Mouse (Mus musculus) hindbrain, embryonic 15.5 days (tissue): ENCODE results near the gene Il17a. TPM values are rescaled to one million over a fixed set of nuclear protein-coding genes. Genes with fewer than 3 reads are reported as not detected.
"Not testable (repeated sequence)": the region's sequence is repeated elsewhere in the genome, so short reads cannot be mapped to it uniquely, and the experiment has no call there.

ENCODE experiments used
- ATAC-seq: fragments of 200-750 bp; cut with Nextera tagmentation; 2 replicates; pipeline ENCODE4 v1.8.0; 2017; ENCODE audit warnings: low read depth, moderate number of reproducible peaks, moderate TSS enrichment; ENCODE audit not compliant: low FRiP score
- H3K27ac ChIP-seq: fragments of 300-500 bp; sonication (generic); replicated peaks from 2 replicates; pipeline ENCODE4 v1.5.1; 2015; ENCODE audit warnings: mild to moderate bottlenecking, inconsistent platforms
- H3K27me3 ChIP-seq: fragments of 300-500 bp; sonication (generic); 2 replicates; pipeline ENCODE4 v1.6.1; 2015; ENCODE audit warnings: control low read depth, inconsistent platforms
- H3K36me3 ChIP-seq: fragments of 300-500 bp; sonication (generic); 2 replicates; pipeline ENCODE4 v1.6.1; 2015; ENCODE audit warnings: control low read depth, inconsistent platforms
- H3K4me1 ChIP-seq: fragments of 300-500 bp; sonication (generic); replicated peaks from 2 replicates; pipeline ENCODE4 v1.6.1; 2015; ENCODE audit warnings: control low read depth, inconsistent platforms
- H3K4me2 ChIP-seq: fragments of 300-500 bp; sonication (generic); 2 replicates; pipeline ENCODE4 v1.6.1; 2015; ENCODE audit warnings: moderate library complexity, mild to moderate bottlenecking, inconsistent platforms
- H3K4me3 ChIP-seq: fragments of 300-500 bp; sonication (generic); 2 replicates; pipeline ENCODE4 v1.5.1; 2015; ENCODE audit warnings: mild to moderate bottlenecking, inconsistent platforms
- H3K9ac ChIP-seq: fragments of 300-500 bp; sonication (generic); 2 replicates; pipeline ENCODE4 v1.6.1; 2015; ENCODE audit warnings: inconsistent platforms
- H3K9me3 ChIP-seq: fragments of 300-500 bp; sonication (generic); 2 replicates; pipeline ENCODE4 v1.6.1; 2016; ENCODE audit warnings: control low read depth, inconsistent platforms
- WGBS: fragments of 180-500 bp; shearing (Covaris S2); methylation state at CpG from one replicate; pipeline ENCODE4 v1.1.7; 2015; 5-methylcytosine and 5-hydroxymethylcytosine counted together
- microRNA counts: library from miRNA; unstranded; fragments of <30 nt; microRNA quantifications from one replicate; lab custom pipeline; 2016
- microRNA-seq: library from miRNA; unstranded; fragments of <30 nt; microRNA quantifications from one replicate; pipeline ENCODE4, GENCODE M21; 2016
- polyA plus RNA-seq: library from polyadenylated mRNA; unstranded; fragments of >200 nt; fragmentation: Nextera tagmentation; extraction: Ambion mirVana; gene quantifications from 2 replicates; pipeline ENCODE4 v1.2.1, GENCODE M21; 2015

Gene Il17a
- polyA plus RNA-seq, 1 experiment from 2014 or later, result not detected

DNA sequence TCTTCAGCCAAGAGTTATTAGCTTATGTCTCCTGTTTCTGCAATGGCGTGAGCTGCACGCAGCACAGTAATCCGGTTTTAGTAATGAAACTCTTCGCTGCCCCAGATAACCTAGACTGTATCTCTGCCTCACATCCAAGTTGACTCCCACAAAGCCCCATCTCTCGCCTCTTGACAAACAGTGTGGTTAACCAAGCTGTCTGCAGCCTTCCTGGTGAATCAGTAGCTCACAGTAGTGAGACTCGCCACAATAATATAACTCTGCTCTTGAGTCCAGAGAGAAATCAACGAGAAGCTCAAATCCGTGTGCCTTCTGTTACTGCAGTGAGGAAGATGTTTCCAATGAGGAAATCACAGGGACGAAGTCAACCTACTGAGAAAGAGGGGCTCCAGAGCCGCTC is 23.7 kb downstream of the Il17a start:
- whole genome bisulfite sequencing, result 88% methylated on average over 10 of the region's 10 CpGs
- no peak overlapping the region for H3K27ac ChIP-seq
- no peak for ATAC-seq

DNA sequence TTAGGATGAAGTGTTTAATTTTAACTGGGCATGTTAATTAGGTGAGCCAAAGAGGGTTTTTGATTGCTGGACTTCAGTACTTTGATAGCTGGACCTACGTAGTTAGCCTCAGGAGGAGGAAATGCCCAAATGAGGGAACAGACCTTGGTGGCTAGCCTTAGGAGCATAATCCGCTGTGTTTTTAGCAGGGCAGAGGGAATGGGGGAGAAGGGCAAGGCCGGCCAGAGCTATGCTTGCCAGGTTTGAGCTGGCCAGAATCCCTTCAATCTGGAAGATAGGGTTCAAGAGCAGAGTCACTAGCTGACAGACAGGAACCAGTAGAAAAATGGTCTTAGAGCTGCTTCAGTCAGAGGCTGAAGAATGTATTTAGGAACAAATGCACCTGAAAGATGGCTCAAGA is 26.9 kb downstream of the Il17a start:
- no peaks in the 10 kb centered on the region for H3K4me1 ChIP-seq
- no peak overlapping the region for H3K9ac ChIP-seq
- no peaks in the 10 kb centered on the region for H3K27me3 ChIP-seq
- H3K4me2 ChIP-seq, result no peak overlapping the region
- no peak overlapping the region for H3K4me3 ChIP-seq
- no peak for ATAC-seq
- 95% methylated on average over 3 of the region's 3 CpGs for WGBS
- no peaks in the 10 kb centered on the region for H3K36me3 ChIP-seq
- H3K9me3 ChIP-seq, result no peaks in the 10 kb centered on the region
- no peak overlapping the region for H3K27ac ChIP-seq

More for the DNA sequence above, 23.7 kb downstream of the Il17a start:
- H3K9ac ChIP-seq, result no peak overlapping the region
- H3K27me3 ChIP-seq, result no peaks in the 10 kb centered on the region
- H3K4me2 ChIP-seq, result no peak overlapping the region
- H3K4me1 ChIP-seq, result no peaks in the 10 kb centered on the region
- H3K4me3 ChIP-seq, result no peak overlapping the region
- H3K36me3 ChIP-seq, result no peaks in the 10 kb centered on the region
- no peaks in the 10 kb centered on the region for H3K9me3 ChIP-seq

DNA sequence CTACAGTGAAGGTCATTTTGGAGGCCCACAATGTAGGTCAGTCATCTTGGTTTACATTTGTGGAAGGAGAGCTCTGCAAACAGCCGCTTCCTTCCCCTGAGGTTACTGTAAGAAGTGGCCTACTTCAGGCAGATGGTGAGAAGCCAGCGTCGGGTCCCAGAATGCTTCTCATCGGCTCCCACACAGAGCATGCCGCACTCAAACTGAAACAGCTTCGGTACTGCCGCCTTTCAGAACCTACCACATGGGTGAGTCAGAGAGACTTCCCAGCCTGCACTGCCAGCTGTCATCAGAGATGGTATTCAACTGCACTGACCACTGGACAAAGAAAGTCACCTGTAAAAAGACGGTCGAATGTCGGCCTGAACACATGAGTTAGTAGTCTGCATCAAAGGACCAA is 29.1 kb downstream of the Il17a start:
- H3K9ac ChIP-seq, result no peak overlapping the region
- no peak overlapping the region for H3K4me2 ChIP-seq
- H3K36me3 ChIP-seq, result no peaks in the 10 kb centered on the region
- H3K4me3 ChIP-seq, result no peak overlapping the region
- H3K27me3 ChIP-seq, result no peaks in the 10 kb centered on the region
- no peaks in the 10 kb centered on the region; the same call in 1 of the 2 replicates for H3K9me3 ChIP-seq
- ATAC-seq, result no peak
- H3K27ac ChIP-seq, result no peak overlapping the region
- no peaks in the 10 kb centered on the region for H3K4me1 ChIP-seq
- 90% methylated on average over 10 of the region's 10 CpGs for WGBS

DNA sequence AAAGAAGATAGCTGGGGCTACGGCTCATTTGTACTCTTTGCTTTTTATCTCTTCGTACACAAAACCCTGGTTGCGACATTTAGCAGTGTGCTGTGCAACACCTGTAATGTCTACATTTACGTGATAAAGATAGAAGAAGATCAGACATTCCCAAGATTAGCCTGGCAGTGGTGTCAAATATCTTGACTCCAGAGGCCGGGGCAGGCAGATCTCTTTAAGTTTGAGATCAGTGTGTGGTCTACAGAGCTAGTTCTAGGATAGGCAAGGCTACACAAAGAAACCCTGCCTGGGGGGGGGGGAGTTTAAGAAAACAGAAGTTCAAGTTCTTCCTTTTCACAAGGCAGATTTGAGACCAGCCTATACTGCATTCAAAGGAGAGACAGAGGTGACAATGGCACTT is 29.6 kb downstream of the Il17a start:
- Histone ChIP-seq H3K27me3 (no peaks in the 10 kb centered on the region), H3K9me3 (no peaks in the 10 kb centered on the region; the same call in 1 of the 2 replicates), H3K4me3 (no peak overlapping the region), H3K9ac (no peak overlapping the region), H3K4me2 (no peak overlapping the region), H3K36me3 (no peaks in the 10 kb centered on the region), H3K27ac (no peak overlapping the region), H3K4me1 (no peaks in the 10 kb centered on the region)
- 91% methylated on average over 5 of the region's 5 CpGs for WGBS
- ATAC-seq, result no peak

DNA sequence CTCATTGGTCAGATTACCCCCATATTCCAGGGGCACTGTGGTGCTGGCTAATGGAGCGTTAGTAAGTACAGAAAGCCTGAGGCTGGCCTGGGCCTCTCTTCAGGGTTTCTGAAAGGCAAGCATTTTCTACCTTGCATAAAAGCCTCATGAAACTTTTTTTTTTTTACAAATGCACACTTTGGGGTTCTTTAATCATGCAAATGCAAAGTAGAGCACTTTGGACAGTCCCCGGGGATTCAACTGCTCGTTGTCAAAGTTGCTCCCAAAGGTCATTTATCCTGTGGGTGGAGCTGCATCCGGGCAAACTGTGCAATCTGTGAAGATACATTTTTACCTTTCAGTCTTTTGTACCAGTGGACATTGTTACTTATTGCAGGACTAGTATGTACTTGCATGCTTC is 30.7 kb downstream of the Il17a start:
- Histone ChIP-seq H3K4me1 (no peaks in the 10 kb centered on the region), H3K36me3 (no peaks in the 10 kb centered on the region), H3K9ac (no peak overlapping the region), H3K27me3 (no peaks in the 10 kb centered on the region), H3K4me2 (no peak overlapping the region), H3K27ac (no peak overlapping the region), H3K9me3 (no peaks in the 10 kb centered on the region; the same call in 1 of the 2 replicates), H3K4me3 (no peak overlapping the region)
- ATAC-seq, result no peak
- WGBS, result 48% methylated on average over 4 of the region's 4 CpGs

DNA sequence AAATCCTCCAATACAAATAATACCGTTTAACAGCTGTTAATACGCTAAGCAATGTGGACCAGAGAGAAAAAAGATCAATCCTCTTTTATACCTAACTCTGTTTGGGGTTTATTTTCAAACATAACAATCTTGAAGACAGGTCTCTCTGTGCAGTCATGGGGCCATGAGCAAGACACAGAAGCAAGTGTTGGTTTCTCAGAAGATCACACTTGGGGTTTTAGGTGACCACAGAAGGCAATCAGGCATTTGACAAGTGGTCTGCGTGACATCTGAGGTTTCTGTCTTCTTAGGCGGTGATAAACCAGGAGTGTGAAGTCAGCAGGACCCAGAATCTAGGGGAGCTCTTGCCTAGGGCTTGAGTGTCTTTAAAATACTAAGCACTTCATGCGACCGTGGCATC is 35.8 kb downstream of the Il17a start:
- Histone ChIP-seq H3K9ac (no peak overlapping the region), H3K4me3 (no peak overlapping the region), H3K27ac (no peak overlapping the region), H3K27me3 (no peaks in the 10 kb centered on the region), H3K36me3 (no peaks in the 10 kb centered on the region), H3K4me1 (no peaks in the 10 kb centered on the region), H3K9me3 (no peaks in the 10 kb centered on the region; the same call in 1 of the 2 replicates), H3K4me2 (no peak overlapping the region)
- ATAC-seq, result no peak
- WGBS, result 86% methylated on average over 6 of the region's 6 CpGs

DNA sequence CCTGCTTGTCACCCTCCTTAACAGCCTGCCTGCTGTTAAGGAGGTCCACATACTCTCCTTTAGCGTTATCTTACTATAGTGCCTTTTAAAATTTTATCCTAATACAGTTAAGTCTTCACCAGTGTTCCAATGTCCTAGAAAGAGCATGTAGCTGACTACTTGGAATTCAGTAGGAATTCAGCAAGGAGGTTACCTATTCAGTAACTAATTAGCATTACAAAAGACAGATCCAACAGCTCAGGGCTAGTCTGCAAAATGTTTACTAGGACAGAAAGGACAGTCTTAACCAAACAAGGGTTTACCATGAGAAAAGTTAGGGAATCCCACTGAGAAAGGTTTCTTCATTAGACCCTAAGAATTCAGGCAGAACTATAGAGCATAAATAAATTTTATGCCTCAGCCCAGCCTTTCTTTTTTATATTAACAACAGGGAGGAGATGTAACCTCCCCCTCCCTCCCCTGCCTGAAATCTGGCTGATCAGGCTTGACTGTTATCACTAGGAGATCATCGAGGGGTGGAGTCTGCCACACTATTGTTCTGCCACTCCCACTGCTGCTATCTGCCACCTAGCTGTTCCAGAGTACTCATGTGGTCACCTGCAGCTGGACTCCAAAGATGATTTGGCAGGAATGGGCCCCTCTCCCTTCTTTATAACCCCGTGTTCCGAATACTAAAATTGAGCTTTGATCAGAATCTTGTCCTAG is 43.5 kb downstream of the Il17a start:
- 84% methylated on average over 4 of the region's 4 CpGs for WGBS
- H3K4me2 ChIP-seq, H3K36me3 ChIP-seq, H3K4me1 ChIP-seq, ATAC-seq, H3K9me3 ChIP-seq, H3K27ac ChIP-seq, H3K4me3 ChIP-seq, H3K27me3 ChIP-seq, H3K9ac ChIP-seq: not testable (repeated sequence)

DNA sequence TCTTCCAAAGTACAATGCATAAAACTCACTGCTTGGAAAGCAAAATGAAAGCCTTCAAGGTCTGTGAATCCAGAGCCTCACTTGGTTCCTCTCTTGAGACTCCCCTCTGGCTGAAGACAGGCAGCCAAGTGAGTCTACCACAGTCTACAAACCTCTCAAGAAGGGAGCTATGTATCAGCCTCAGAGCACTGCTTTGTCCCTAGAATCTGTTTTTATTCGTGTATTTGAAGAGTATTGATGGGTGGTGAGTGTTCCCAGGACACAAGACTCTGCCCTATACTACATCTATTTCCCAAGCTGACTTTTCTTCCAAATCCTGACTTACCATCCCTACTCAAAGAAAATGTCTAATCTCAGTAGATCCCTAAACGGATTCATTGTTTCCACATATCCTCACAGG is 47.7 kb downstream of the Il17a start:
- H3K27me3 ChIP-seq, result no peaks in the 10 kb centered on the region
- H3K36me3 ChIP-seq, result no peaks in the 10 kb centered on the region
- H3K9me3 ChIP-seq, result no peaks in the 10 kb centered on the region
- H3K9ac ChIP-seq, result no peak overlapping the region
- no peak overlapping the region for H3K4me3 ChIP-seq
- no peak overlapping the region for H3K4me2 ChIP-seq
- H3K27ac ChIP-seq, result no peak overlapping the region
- H3K4me1 ChIP-seq, result no peaks in the 10 kb centered on the region
- WGBS, result 79% methylated on average over 2 of the region's 2 CpGs
- no peak for ATAC-seq

MicroRNAs within 50 kb of the gene (microRNA counts, 519-probe panel; counts per million panel counts)
- microRNA mmu-miR-133b (lab: Ali Mortazavi, UCI), result 2,178 counts per million, percentile 24 among the panel's probes with 10 or more counts

Small RNA genes within 50 kb of the gene (microRNA-seq; reads per million reads assigned to microRNA genes)
- not detected for gene Mir133b

Other genes with a start within 250 kb of the Il17a start
- 0.01 and 0.03 TPM in 2 replicates for gene Pkhd1, start 112.8 kb upstream of the Il17a start, polyA plus RNA-seq
- 0.18 TPM in 1 of 2 replicates, not detected in the other for gene Il17f, start 59.7 kb downstream of the Il17a start, polyA plus RNA-seq
- gene Mcm3, start 89.4 kb downstream of the Il17a start, polyA plus RNA-seq, result 25.9 and 29.2 TPM in 2 replicates
- gene Paqr8, start 159.7 kb downstream of the Il17a start, polyA plus RNA-seq, result 33.0 and 38.6 TPM in 2 replicates
- 2.9 and 3.6 TPM in 2 replicates for gene Efhc1, start 220.7 kb downstream of the Il17a start, polyA plus RNA-seq